Mouse (Mus musculus) left cerebral cortex, adult 11 months (tissue): ENCODE data around the gene Apol7b.

Experiments
- DNase-seq: peaks from one replicate; pipeline ENCODE4 v3.0.0; 2022; ENCODE audit warnings: low spot score

The Apol7b gene

GRCm38 (mm10) chr15:77384340-77385030 lies 62.8 kb downstream of the Apol7b start:
- no peak for DNase-seq

DNA sequence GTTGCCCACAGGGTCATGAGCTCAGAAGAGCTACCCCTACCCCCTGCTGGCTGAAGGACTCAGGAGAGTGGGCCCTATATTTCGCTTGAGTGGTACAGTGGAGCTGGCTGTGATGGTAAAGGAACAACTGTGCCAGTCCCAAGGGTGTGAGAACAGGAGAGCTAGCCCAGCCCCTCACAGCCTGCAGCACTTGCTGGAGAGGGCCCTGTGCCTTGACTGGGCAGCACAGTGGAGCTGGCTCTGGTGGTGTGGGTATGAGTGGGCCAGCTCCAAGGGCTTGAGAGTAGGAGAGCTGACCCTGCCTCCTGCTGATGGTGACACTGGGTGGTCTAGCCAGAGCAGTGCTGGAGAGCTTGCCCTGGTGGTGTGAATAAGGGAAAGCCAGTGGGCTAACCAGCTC lies 64.4 kb downstream of the Apol7b start:
- DNase-seq, result no peak

- DNase-seq, result no peak
Observed at GRCm38 (mm10) chr15:77382271-77382850, 64.9 kb downstream of the Apol7b start.

- DNase-seq, result no peak
Observed at GRCm38 (mm10) chr15:77381481-77381880, 65.8 kb downstream of the Apol7b start.

GRCm38 (mm10) chr15:77379921-77380320 lies 67.4 kb downstream of the Apol7b start:
- DNase-seq, result no peak

DNA sequence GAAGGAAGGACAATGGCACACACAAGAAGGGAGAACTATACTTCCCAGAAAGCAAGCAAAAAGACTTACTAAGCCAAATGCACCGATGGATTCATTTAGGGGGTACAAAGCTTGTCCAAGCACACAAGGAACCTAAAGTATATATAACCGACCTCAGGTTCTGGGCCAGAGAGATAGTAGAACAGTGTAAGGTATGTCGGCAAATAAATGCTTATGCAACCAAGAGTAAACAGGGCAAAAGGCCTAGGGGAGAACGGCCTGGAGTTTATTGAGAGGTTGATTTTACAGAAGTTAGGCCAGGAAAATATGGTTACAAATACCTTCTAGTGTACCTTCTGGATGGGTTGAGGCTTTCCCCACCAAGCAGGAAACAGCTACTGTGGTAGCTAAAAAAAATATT lies 69.9 kb downstream of the Apol7b start:
- no peak for DNase-seq

DNA sequence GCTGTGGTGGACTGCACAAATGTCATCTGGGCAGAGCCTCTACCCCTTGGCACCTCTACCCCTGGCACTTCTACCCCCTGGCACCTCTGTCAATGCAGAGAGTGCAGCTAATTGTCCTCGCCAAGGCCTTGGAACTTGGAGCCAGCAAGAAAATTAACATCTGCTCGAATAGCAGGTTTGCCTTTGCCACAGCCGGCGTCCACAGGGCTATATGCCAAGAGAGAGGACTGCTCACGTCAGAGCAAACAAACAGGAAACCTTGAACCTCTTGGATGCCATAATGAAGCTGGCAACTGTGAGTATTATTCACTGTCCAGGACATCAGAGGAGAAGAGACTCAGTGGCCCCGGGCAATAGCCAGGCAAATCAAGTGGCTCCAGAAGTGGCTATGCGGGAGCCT lies 70.4 kb downstream of the Apol7b start:
- DNase-seq, result no peak
